Mouse (Mus musculus) stomach, postnatal 0 days (tissue): ENCODE measurements around the gene Ubp1.
A peak's percentile ranks its signal among the peaks of the same experiment; 100 is the strongest.

Experiments used
- CTCF ChIP-seq: IDR thresholded peaks from 2 replicates; pipeline ENCODE4 v1.5.1; 2016; ENCODE audit warnings: antibody characterized with exemption, low read depth, mild to moderate bottlenecking, moderate library complexity
- EP300 ChIP-seq: optimal IDR thresholded peaks from 2 replicates; pipeline ENCODE3; 2016; ENCODE audit warnings: antibody characterized with exemption

DNA sequence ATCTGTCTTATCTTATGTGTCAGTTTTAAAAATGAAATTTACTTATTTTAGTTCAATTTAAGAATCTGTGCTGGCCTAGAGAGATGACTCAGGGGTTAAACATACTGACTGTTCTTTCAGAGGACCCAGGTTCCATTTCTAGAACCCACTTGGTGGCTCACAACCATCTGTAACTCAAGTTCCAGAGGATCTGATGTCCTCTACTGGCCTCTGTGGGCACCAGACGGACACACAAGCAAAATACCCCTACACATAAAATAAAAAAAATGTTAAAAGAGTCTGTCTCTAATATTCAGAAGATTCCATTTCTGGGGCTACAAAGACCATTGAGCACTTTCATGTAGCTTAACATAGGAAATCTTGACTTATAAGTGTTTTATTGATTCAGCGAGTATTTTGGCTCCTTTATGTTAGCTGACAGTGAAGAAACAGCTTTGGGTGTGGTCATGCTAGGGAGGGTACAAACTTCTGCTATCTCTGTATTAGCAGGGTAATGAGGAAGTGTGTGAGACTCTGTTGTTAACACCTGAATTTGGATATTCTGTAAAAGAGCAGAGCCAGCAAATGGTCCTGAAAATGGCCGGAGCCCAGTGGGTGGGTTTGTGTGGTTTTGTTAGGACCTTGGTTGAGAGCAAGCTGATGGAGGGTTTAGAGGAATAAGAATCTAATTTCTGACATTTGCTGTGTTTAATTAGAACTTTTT lies 10.5 kb downstream of the Ubp1 start:
- TF ChIP-seq EP300, result no peak
- 0 out of 2 replicates have a peak, but pooled peaks have one; percentile 1 for TF ChIP-seq CTCF
